Mouse (Mus musculus): ENCODE results near the gene Spred1.
A peak's percentile ranks its signal among the peaks of the same experiment; 100 is the strongest.
"Not testable (repeated sequence)": the region's sequence is repeated elsewhere in the genome, so short reads cannot be mapped to it uniquely, and the experiment has no call there.

Gene Spred1

DNA sequence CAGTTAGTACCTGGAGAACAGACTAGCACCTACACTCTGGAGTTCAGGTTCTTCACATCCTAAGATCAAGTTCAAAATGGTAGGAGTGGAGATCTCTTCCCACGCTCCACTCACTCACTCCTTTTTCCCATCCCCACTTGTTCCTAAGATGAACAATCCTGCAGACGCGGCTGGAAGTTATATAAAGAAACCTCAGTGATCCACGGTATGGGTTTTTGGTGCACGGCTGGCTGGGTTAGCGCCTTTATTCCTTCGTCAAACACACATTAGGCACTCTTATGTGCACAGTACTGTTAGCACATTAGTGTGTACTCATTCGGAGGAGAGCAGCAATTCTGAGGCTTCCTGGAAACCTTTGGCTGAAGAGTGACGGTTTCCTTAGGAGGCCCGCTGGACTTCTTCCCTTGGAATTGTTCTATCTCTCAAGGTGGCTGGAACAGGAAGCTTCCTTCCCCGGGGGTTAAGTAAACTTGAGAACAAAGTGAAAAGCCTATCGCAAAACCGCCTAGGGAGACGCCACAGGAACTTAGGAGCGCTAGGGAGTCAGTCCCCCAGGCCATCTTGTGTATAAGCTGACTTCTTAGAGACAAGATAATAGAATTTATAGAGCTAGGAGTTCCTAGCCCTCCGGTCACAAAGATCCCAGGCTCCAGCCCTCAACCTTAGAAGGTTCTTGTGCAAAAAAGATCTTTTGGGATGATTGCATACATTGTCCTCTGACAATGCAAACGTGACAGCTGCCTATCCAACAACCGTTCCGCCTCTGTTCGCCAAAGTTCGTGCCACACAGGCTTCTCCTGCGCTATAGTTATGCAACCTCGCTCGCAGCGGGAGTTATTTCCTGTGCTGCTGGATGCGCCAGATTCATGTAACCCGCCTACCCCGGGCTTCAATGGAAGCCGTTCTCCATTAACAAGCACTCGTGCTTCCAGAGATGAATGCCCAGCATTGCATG lies 1.6 kb upstream of the Spred1 start:
- DNase-seq (ENCODE audit: extremely low read depth, low read depth, low spot score) = peak; percentile 84

DNA sequence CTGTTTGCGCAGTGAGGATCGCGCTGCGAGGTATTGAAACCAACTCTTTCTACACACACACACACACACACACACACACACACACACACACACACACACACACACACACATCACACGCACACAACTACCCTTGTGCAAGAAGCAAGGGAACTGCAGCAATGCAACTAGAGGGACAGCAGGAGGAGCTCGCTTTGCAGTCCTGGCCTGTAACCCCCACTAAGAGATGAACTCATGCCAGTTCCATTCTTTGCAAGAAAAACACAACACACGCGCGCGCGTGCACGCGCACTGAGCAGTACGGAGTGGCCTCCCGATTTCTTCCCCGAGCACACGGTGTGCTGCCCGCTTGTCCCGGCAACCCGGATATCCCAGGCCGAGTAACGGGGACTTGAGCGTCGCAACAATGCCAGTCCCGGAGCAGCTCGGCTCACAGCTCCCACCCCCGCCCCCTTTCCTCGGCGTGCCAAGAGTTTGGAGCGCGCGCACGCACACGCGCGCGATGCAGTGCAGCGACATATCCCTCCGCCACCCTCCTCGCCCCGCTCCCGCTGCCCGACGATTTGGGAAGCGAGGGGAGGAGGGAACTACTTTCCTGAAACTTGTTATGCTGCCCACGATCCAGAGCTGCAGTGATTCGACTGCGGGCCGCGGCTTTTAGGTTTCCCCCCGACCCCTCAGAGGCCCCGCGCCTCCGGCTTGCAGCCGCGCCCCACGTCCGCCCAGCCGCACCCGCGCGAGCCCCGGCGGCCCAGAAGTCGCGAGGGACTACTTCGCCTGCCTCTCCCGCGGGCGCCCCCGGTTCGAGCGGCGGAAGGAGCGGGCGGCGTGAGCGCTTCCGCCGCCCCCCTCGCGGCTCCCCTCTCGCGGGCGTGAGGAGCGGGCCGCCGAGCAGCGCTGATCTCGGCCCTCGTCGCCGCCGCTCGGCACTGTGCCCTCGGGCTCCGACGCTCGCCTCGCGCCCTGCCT lies 645 bp upstream of the Spred1 start:
- DNase-seq (ENCODE audit: extremely low read depth, low read depth, low spot score) = peak; percentile 39

DNA sequence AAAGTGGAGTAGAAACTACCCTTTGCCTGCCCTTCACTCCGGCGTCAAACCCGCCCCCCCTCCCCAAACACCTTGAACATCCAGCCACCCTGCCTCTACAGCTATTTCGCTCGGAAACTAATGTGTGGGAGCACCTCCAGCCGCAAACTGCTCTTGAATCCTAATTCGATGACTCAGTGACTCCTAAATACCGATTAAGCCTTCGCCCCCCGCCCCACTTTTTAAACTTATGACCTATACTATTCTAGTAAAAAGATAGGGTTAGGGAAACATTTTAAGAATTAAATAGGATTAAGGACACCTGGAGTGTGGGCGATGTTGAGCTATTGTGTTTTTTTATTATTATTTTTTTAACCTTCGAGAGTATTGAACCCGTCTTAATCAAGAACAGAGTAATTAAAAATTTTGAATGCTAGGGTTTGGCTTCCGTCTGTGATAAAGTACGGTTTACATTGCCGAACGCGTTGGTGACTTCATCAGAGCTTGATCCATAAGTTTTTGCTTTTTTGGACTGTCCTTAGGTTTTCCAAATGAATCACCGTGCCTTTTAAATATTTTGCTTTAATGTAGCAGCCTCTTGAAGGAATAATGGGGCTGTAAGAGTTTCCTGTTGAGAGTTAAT lies 921 bp downstream of the Spred1 start:
- DNase-seq (ENCODE audit: extremely low read depth, low read depth, low spot score) = no peak

DNA sequence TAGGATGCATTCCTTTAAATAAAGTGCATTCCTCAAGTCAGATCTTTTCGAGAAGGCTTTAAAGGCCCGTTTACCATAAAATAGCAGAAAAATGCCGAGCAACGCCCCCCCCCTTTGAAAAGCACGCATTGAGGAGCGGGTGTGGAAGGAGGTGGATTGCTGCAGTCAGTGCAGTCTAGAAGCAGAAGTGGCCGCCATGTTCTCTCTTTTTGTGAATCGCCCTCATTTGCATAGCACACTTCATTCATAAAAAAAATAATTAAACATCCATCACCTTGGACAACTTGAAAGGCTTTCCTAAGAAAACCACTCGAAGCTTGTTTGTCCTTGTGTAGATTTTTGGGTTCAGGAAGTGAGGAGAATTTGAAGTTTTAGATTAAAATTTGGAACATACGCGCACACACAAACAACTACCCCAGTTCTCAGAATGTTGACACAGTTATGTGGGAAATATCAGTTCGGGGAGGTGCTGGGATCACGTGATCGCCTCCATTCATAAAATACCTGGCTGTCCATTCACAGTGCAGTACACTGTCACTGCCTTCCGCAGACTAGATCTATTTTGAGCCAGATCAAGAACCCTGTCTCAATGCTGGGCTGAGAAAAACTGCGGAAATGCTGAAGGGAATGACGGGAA lies 1.6 kb downstream of the Spred1 start:
- no peak for DNase-seq (ENCODE audit: extremely low read depth, low read depth, low spot score)

DNA sequence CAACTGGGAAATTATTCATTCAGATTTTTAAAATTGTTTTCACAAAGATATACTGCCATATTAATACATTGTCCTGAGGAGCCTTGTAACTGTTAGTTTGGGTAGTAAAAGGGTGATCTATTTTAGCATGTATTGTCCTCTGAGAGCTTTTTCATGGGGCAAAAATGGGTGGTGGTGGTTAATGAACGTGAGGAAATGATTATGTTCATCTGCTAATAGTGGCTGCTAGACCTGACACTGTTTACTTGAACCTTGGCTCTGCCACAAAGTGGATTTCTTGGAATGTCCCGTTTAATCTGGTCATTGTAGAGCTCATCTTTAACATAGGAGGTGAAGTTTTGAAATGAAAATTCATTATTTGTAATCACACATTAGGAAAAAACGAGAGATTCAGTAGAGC lies 2.5 kb downstream of the Spred1 start:
- no peak for DNase-seq (ENCODE audit: extremely low read depth, low read depth, low spot score)

DNA sequence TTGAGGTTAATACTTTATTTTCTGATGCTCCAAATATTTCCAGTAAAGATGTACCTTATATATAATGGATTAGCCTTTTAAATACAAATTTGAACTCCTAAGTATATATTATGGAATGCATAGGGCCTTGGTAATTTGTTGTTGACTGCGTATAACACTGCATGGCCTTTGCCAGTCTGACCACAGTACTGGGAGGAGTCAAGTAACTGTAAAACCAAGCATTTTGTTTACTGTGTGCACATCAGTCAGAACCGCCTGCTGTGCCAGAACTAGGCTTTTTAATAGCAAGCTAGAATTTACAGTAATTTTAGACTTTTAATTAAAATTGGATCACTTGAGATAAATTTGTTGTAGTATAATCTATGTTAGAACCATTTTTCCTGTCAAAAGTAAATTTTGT lies 3.7 kb downstream of the Spred1 start:
- no peak for DNase-seq (ENCODE audit: extremely low read depth, low read depth, low spot score)

DNA sequence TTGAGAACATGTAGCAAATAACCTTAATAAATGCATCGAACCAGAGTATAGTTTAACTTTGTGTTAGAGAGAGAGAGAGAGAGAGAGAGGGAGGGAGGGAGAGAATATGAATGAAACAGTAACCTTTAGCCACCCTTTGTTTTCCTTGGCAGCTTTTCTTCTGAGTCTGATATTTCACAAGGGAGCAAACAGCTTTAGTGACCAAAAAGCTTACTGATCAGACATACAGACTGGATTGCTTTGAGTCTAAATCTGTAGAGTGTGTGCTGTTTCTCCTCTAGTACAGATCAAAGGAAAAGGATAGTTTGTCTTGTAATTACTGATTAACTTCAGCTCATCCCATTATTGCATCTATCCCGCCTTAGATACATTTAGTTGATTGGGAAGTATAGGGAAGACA lies 8.0 kb downstream of the Spred1 start:
- no peak for DNase-seq (ENCODE audit: extremely low read depth, low read depth, low spot score)

DNA sequence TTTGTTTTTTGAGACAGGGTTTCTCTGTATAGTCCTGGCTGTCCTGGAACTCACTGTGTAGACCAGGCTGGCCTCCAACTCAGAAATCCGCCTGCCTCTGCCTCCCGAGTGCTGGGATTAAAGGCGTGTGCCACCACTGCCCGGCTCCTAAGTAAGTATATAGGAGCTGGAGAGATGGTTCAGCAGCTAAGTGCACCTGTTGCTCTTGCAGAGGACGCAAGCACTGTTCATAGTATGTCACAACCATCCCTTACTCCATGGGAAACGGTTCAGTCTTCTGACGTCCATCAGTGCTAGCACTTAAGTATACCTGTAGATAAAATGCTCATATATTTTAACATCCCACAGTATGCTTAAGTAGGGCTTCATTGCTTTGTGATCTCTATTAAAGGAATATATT lies 9.9 kb downstream of the Spred1 start:
- DNase-seq (ENCODE audit: extremely low read depth, low read depth, low spot score) = not testable (repeated sequence)

DNA sequence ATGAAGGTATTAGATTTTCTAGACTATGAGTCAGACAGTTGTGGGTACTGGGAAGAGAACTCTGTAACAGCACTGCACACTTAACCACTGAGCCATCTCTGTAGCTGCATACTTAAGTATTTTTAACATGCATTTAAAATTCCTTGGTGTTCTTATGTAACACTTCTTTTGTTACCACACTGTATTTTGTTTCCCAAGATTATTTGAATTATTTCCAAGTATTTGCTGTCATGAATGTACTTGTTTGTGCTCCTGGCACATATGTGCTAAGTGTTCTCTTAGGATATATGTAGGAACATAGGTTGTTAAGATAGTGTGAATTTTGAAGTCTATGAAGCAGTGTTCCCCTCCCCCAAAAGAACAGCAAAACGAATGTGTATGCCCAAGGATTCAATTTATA lies 10.7 kb downstream of the Spred1 start:
- peak; percentile 62 for DNase-seq (ENCODE audit: extremely low read depth, low read depth, low spot score)

DNA sequence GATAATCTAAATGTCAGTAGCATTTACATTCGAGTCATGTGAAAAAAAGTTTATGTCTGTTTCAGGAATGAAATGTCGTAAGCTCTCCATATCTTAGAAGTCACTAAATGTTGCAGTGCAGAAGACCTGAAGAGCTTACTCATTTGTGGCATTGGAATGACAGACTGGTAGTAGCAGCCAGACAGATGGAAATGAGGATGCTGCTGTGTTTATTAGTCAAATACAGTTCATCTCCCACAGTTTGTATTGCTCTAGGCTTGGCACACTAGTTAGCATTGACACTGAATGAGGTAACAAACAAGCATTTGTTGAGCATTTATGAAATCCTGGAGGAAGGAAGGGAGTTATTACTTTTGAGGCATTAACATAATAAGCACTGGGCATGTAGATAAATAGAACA lies 12.4 kb downstream of the Spred1 start:
- DNase-seq (ENCODE audit: extremely low read depth, low read depth, low spot score) = no peak

DNA sequence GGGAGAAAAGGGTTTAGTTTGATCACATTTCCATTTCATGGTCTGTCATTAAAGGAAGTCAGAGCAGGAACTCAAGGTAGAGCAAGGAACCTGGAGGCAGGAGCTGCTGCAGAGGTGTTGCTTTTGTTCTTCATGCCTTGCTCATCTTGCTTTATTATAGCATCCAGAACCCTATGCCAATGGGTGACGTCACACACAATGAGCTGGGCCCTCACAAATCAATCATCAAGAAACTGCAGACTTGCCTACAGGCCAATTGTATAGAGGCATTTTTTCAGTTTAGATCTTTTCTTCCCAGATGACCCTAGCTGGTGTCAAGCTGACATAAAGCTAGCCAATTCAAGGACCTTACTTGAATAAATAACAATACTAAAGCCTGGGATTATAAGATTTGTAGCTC lies 16.6 kb downstream of the Spred1 start:
- DNase-seq (ENCODE audit: extremely low read depth, low read depth, low spot score) = no peak

DNA sequence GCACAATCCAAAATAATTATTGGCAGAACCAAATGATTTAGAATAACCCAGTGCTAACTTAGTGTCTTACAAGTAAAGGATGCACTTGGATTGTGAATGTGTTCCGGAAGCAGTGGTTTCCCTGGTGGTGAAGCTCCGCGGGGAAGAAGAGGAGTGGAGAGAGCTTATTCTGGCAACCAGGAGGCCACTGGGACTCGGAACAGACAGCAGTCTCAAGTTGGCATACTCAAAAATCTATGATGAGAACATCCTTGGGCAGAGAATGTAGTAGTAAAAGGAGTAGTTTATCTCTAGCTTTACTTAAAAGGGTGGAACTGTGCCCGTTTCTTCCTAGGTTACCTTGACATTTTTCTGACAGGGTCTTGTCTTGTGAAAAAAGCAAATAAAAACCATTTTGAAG lies 17.8 kb downstream of the Spred1 start:
- DNase-seq (ENCODE audit: extremely low read depth, low read depth, low spot score) = no peak

DNA sequence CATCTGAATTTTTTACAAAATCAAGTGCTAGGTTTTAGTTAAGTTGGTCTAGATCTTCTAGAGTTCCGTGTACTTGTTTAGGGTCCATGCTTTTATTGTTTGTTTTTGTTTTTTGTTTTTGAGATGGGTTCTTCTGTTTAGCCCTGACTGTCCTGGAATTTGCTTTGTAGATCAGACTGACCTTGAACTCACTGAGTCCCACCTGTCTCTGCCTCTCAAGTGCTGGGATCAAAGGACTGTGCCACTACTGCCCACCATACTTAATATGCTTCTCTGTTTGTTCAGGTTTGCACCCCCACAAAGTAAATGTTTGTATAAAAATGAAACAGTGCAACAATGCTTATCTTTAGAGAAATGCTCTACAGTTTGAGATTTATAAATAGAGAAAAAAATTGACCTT lies 18.8 kb downstream of the Spred1 start:
- DNase-seq (ENCODE audit: extremely low read depth, low read depth, low spot score) = no peak

DNA sequence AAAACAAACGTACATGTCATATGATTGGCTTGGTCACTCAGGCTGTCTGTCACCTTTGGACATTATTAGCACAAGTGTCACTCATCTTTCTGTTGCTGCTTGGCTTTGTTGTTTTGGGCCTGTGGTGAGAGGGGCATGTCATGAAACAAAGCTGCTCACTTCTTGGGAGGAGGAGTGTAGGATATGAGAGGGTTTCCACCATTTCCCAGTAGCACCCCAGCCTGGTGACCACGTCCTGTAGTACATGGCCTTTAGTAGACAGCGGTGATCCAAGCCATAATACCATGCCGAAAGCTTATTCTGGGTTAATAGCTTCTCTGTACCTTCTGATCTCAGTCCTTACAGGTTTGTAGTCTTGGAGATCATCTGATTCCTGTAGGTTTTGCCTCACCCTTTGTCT lies 21.9 kb downstream of the Spred1 start:
- DNase-seq (ENCODE audit: extremely low read depth, low read depth, low spot score) = no peak

DNA sequence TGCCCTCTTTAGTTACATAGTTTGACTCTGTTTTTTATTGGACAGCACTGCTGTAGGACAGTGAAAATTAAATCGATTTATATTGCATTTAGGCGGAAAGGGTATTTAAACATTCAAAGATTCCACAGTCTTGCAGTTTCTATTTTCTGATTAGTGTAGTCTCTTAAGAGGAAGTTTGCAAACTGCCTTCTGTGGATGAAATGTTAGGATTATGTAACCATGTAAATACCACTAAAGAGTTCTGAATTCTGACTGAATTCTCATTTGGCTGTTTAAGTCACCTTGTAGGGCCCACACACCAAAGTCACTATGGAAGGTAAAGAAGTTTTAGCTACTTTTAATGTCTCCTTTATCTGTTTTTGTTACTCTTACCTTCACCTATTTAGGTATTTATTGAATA lies 24.9 kb downstream of the Spred1 start:
- no peak for DNase-seq (ENCODE audit: extremely low read depth, low read depth, low spot score)

DNA sequence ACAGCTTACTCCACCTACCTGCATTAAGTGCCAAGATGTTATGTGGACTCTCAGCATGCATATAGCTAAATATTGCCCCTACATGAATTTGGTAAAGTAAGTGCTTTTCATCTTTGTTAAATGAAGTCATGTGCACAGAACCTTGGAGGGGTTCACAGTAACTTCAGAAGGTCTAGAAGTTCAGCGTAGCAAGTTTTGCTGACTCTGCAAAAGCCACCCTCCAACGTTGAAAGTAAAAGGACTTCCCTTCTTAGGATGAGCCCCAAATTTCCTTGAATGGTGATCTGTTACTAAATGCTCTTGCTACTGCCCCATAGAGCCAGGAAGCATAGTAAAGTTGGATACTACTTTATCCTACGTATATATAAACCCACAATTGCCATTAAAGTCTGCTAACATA lies 25.4 kb downstream of the Spred1 start:
- no peak for DNase-seq (ENCODE audit: extremely low read depth, low read depth, low spot score)

DNA sequence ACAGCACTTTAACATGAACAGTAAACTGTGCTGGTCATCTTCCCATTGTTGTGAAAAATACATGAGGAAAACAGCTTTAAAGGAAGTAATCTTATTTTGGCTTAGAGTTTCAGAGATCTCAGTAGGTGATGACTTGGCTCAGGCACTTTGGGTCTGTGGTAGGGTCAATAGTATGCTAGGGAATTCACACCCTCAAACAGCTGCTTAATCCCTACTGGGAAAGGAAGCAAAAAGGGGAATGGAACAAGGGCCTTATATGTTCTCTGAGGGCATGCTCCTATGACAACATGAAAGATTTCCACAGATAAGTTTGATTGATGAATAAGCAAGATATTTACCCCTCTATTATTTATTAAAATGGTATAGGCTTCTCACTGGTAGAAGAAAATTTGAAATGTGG lies 31.0 kb downstream of the Spred1 start:
- no peak for DNase-seq (ENCODE audit: extremely low read depth, low read depth, low spot score)

DNA sequence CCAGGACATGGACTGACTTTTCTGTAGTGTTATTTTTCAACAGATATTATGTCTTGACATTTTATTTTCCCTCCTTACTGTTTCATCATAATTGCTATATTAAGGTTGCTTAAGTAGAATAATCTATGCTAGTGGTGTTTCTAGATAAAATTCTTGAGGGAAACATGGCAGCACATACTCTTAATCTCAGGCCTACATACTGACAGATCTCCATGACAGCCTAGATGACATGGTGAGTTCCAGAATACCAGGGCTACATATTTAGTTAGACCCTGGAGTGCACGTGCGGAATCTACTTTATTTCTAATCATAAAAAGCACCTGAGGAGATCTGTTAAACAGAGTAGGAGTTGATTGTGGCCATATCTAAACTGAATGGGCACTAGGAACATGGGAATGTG lies 47.2 kb downstream of the Spred1 start:
- no peak for DNase-seq (ENCODE audit: extremely low read depth, low read depth, low spot score)

DNA sequence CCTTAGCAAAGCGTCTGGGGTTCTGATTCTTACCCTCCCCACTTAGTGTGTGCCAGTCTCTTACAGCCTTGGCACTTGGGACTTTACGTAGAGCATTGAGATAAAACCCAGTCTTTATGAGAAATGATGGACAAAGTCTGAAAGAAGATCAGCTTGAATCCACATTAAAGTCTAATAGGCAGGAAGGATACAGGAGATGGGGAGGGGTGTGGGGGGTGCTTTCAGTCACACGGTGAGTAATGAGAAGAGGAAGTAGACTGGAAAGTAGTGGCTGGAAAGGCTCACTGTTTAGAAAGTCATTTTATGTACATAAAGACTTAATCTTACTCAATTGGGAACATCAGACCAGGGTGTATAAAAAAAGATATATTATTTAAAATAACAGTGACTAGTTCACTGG lies 47.9 kb downstream of the Spred1 start:
- DNase-seq (ENCODE audit: extremely low read depth, low read depth, low spot score) = no peak

DNA sequence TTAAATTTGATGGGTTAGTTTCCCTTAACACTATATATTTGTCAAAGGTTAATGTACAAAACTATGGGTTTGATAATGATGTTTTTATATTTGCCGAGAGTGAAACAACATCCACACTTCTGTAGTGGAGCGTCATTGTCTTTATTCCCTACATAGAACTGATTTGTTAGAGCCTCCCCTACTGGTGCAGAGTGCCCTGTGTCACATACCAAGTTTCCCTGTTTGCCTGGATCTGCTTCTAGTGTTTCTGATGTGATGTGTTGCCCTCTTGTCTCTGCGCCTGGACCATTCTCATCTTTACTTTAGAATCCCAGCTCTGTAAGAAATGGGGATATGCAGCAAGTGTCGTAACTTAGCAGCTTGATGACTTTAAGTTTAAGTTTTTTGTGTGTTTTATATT lies 51.8 kb downstream of the Spred1 start:
- DNase-seq (ENCODE audit: extremely low read depth, low read depth, low spot score) = no peak

DNA sequence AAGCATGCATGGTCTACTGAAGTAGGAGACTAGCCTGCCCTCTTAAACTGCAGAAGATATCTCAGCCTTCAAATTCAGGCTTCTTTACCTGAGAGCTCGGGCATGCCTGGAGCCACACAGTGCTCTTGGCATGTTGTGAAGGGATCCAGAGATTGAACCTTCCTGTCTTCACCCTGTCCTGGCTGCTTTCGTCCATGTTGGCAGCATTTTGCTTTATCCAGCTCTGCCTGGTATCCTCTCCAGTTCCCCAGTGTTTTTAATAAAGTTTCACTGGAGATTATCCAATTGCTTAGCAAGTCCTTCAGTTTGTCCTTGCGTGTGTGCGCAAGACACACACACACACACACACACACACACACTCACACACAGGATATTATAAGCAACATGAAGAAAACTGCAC lies 54.9 kb downstream of the Spred1 start:
- no peak for DNase-seq (ENCODE audit: extremely low read depth, low read depth, low spot score)
